Mouse (Mus musculus): ENCODE data around the gene Aimp2. TPM values are rescaled to one million over a fixed set of nuclear protein-coding genes. Genes with fewer than 3 reads are reported as not detected.

Gene Aimp2
- polyA plus RNA-seq, 1 experiment from 2014 or later: 76.6 TPM

GRCm38 (mm10) chr5:143936156-143936555 lies 26.5 kb upstream of the Aimp2 start:
- H3K4me2 ChIP-seq (ENCODE audit: low read length): no peak overlapping the region
- no peak overlapping the region for H3K9ac ChIP-seq (ENCODE audit: low read depth, low read length)
- WGBS: 88% methylated on average over 9 of the region's 9 CpGs
- H3K27ac ChIP-seq: no peak overlapping the region
- ATAC-seq (replicated peaks; ENCODE audit: low FRiP score, low read depth): no peak
- 0 out of 2 replicates have a peak, but pooled peaks cover 9% of the 10 kb centered on the region for H3K36me3 ChIP-seq (ENCODE audit: insufficient read depth, low read length)
- H3K27me3 ChIP-seq (ENCODE audit: insufficient read depth, low read length): no peaks in the 10 kb centered on the region
- H3K4me3 ChIP-seq (replicated peaks; ENCODE audit: low read depth, low read length): no peak overlapping the region
- H3K9me3 ChIP-seq (replicated peaks; ENCODE audit: low read length): no peaks in the 10 kb centered on the region
- H3K4me1 ChIP-seq (replicated peaks; ENCODE audit: insufficient read depth, low read length): no peaks in the 10 kb centered on the region
- no peak for DNase-seq (ENCODE audit: low spot score)
- no peak for TF ChIP-seq CTCF (IDR thresholded peaks at IDR 0.05; ENCODE audit: low read depth)

GRCm38 (mm10) chr5:143933875-143934274 lies 24.2 kb upstream of the Aimp2 start:
- Histone ChIP-seq H3K9me3 (replicated peaks; ENCODE audit: low read length) (no peaks in the 10 kb centered on the region), H3K27me3 (ENCODE audit: insufficient read depth, low read length) (no peaks in the 10 kb centered on the region), H3K9ac (ENCODE audit: low read depth, low read length) (no peak overlapping the region), H3K27ac (no peak overlapping the region), H3K4me1 (replicated peaks; ENCODE audit: insufficient read depth, low read length) (no peaks in the 10 kb centered on the region), H3K4me2 (ENCODE audit: low read length) (no peak overlapping the region), H3K4me3 (replicated peaks; ENCODE audit: low read depth, low read length) (no peak overlapping the region), H3K36me3 (ENCODE audit: insufficient read depth, low read length) (peaks cover 18% of the 10 kb centered on the region; the same call in 1 of the 2 replicates)
- 84% methylated on average over 1 of the region's 1 CpGs for WGBS
- TF ChIP-seq CTCF (IDR thresholded peaks at IDR 0.05; ENCODE audit: low read depth): peak; percentile 40; the same call in 1 of the 2 replicates
- no peak for DNase-seq (ENCODE audit: low spot score)
- ATAC-seq (replicated peaks; ENCODE audit: low FRiP score, low read depth): no peak

- no peaks in the 10 kb centered on the region for H3K4me1 ChIP-seq (replicated peaks; ENCODE audit: insufficient read depth, low read length)
- H3K36me3 ChIP-seq (ENCODE audit: insufficient read depth, low read length): peaks cover 23% of the 10 kb centered on the region
- WGBS: 89% methylated on average over 11 of the region's 11 CpGs
- no peak for DNase-seq (ENCODE audit: low spot score)
- H3K9ac ChIP-seq (ENCODE audit: low read depth, low read length): no peak overlapping the region
- no peak overlapping the region for H3K4me3 ChIP-seq (replicated peaks; ENCODE audit: low read depth, low read length)
- TF ChIP-seq CTCF (IDR thresholded peaks at IDR 0.05; ENCODE audit: low read depth): no peak
- no peaks in the 10 kb centered on the region for H3K27me3 ChIP-seq (ENCODE audit: insufficient read depth, low read length)
- no peaks in the 10 kb centered on the region for H3K9me3 ChIP-seq (replicated peaks; ENCODE audit: low read length)
- no peak overlapping the region for H3K27ac ChIP-seq
- ATAC-seq (replicated peaks; ENCODE audit: low FRiP score, low read depth): no peak
- no peak overlapping the region for H3K4me2 ChIP-seq (ENCODE audit: low read length)
Measured at GRCm38 (mm10) chr5:143933414-143933813, 23.8 kb upstream of the Aimp2 start.

- H3K4me2 ChIP-seq (ENCODE audit: low read length): no peak within 1 kb of the TSS
- no peak within 1 kb of the TSS for H3K9ac ChIP-seq (ENCODE audit: low read depth, low read length)
- no peak within 1 kb of the TSS for H3K27ac ChIP-seq
- no peak for TF ChIP-seq CTCF (IDR thresholded peaks at IDR 0.05; ENCODE audit: low read depth)
- H3K27me3 ChIP-seq (ENCODE audit: insufficient read depth, low read length): no peaks in the 10 kb centered on the region
- ATAC-seq (replicated peaks; ENCODE audit: low FRiP score, low read depth) (no peak), DNase-seq (ENCODE audit: low spot score) (peak; percentile 47)
- H3K4me1 ChIP-seq (replicated peaks; ENCODE audit: insufficient read depth, low read length): no peaks in the 10 kb centered on the region
- H3K36me3 ChIP-seq (ENCODE audit: insufficient read depth, low read length): peaks cover 28% of the 10 kb centered on the region
- H3K9me3 ChIP-seq (replicated peaks; ENCODE audit: low read length): no peaks in the 10 kb centered on the region
- WGBS: 19% methylated on average over 8 of the region's 8 CpGs
- no peak within 1 kb of the TSS for H3K4me3 ChIP-seq (replicated peaks; ENCODE audit: low read depth, low read length)
Measured at GRCm38 (mm10) chr5:143932831-143933230, 23.2 kb upstream of the Aimp2 start, which contains the start of gene Rsph10b. TSS of gene Rsph10b (plus strand) at chr5:143933035.

GRCm38 (mm10) chr5:143931863-143932580 lies 22.4 kb upstream of the Aimp2 start:
- no peak overlapping the region for H3K27ac ChIP-seq
- ATAC-seq (replicated peaks; ENCODE audit: low FRiP score, low read depth): no peak
- H3K36me3 ChIP-seq (ENCODE audit: insufficient read depth, low read length): peaks cover 28% of the 10 kb centered on the region
- H3K9me3 ChIP-seq (replicated peaks; ENCODE audit: low read length): no peaks in the 10 kb centered on the region
- H3K27me3 ChIP-seq (ENCODE audit: insufficient read depth, low read length): no peaks in the 10 kb centered on the region
- no peak for DNase-seq (ENCODE audit: low spot score)
- no peak overlapping the region for H3K4me3 ChIP-seq (replicated peaks; ENCODE audit: low read depth, low read length)
- H3K9ac ChIP-seq (ENCODE audit: low read depth, low read length): no peak overlapping the region
- no peak overlapping the region for H3K4me2 ChIP-seq (ENCODE audit: low read length)
- TF ChIP-seq CTCF (IDR thresholded peaks at IDR 0.05; ENCODE audit: low read depth): no peak
- WGBS: 87% methylated on average over 6 of the region's 6 CpGs
- no peaks in the 10 kb centered on the region for H3K4me1 ChIP-seq (replicated peaks; ENCODE audit: insufficient read depth, low read length)

GRCm38 (mm10) chr5:143930656-143931055 lies 21.0 kb upstream of the Aimp2 start:
- no peak overlapping the region for H3K4me3 ChIP-seq (replicated peaks; ENCODE audit: low read depth, low read length)
- peaks cover 35% of the 10 kb centered on the region for H3K36me3 ChIP-seq (ENCODE audit: insufficient read depth, low read length)
- H3K27ac ChIP-seq: no peak overlapping the region
- DNase-seq (ENCODE audit: low spot score): no peak
- no peaks in the 10 kb centered on the region for H3K9me3 ChIP-seq (replicated peaks; ENCODE audit: low read length)
- H3K9ac ChIP-seq (ENCODE audit: low read depth, low read length): no peak overlapping the region
- no peak for TF ChIP-seq CTCF (IDR thresholded peaks at IDR 0.05; ENCODE audit: low read depth)
- H3K27me3 ChIP-seq (ENCODE audit: insufficient read depth, low read length): no peaks in the 10 kb centered on the region
- no peak for ATAC-seq (replicated peaks; ENCODE audit: low FRiP score, low read depth)
- no peaks in the 10 kb centered on the region for H3K4me1 ChIP-seq (replicated peaks; ENCODE audit: insufficient read depth, low read length)
- H3K4me2 ChIP-seq (ENCODE audit: low read length): no peak overlapping the region
- WGBS: 96% methylated on average over 12 of the region's 12 CpGs

Measured in kidney, postnatal 0 days (tissue).